Comparison of ENCODE assay signal across 10 mouse cellular contexts in genomic region chr3:101012131-101012571, GRCm38 (mm10). TPM values are rescaled to one million over a fixed set of nuclear protein-coding genes. Genes with fewer than 3 reads are reported as not detected.
A peak's percentile ranks its signal among the peaks of the same experiment; 100 is the strongest.
DNase-seq lines count a peak whose midpoint lies in the region; ATAC-seq and TF ChIP-seq lines count a peak whose summit lies in the region.
"Had no signal": no experiment of that assay in that cellular context is flagged by ENCODE, and none has a peak within 500 bp of the region (broad histone marks: within the 10 kb centered on the region; RNA-seq: fewer than 3 reads in every experiment).

No protein-coding gene starts in this region.

- H3K27ac ChIP-seq in hindbrain, embryonic 16.5 days (ENCODE audit: low read depth, low read length): no peak overlapping the region
- no peak overlapping the region for H3K27ac ChIP-seq in hindbrain, embryonic 12.5 days
- H3K27ac ChIP-seq in embryonic facial prominence, embryonic 10.5 days (replicated peaks): 0 out of 2 replicates have a peak overlapping the region, but pooled peaks have one; percentile 40
- peak overlapping the region; percentile 61 for H3K27ac ChIP-seq in small intestine, adult 2 months (ENCODE audit: insufficient read depth, low read depth, low read length)
- H3K27ac ChIP-seq: liver, embryonic 14.5 days had no signal

- no peaks in the 10 kb centered on the region for H3K27me3 ChIP-seq in hindbrain, embryonic 16.5 days (replicated peaks; ENCODE audit: control insufficient read depth, insufficient read depth, low read length)
- H3K27me3 ChIP-seq in hindbrain, embryonic 12.5 days: no peaks in the 10 kb centered on the region
- no peaks in the 10 kb centered on the region for H3K27me3 ChIP-seq in embryonic facial prominence, embryonic 10.5 days (replicated peaks; ENCODE audit: low read depth, poor library complexity, severe bottlenecking)
- H3K27me3 ChIP-seq in small intestine, adult 2 months (ENCODE audit: control insufficient read depth, insufficient read depth, low read length): no peaks in the 10 kb centered on the region
- H3K27me3 ChIP-seq: Patski had no signal

- H3K36me3 ChIP-seq in hindbrain, embryonic 16.5 days (ENCODE audit: control insufficient read depth, insufficient read depth, low read length): no peaks in the 10 kb centered on the region
- no peaks in the 10 kb centered on the region for H3K36me3 ChIP-seq in hindbrain, embryonic 12.5 days
- no peaks in the 10 kb centered on the region for H3K36me3 ChIP-seq in embryonic facial prominence, embryonic 10.5 days (replicated peaks)
- H3K36me3 ChIP-seq in small intestine, adult 2 months (ENCODE audit: control insufficient read depth, insufficient read depth, low read length): no peaks in the 10 kb centered on the region

- H3K4me2 ChIP-seq in hindbrain, embryonic 16.5 days (ENCODE audit: low read length): no peak overlapping the region
- H3K4me2 ChIP-seq in hindbrain, embryonic 12.5 days (replicated peaks): no peak overlapping the region

- H3K4me1 ChIP-seq in hindbrain, embryonic 16.5 days (ENCODE audit: control insufficient read depth, insufficient read depth, low read depth, low read length): no peaks in the 10 kb centered on the region; the same call in 1 of the 2 replicates
- peaks cover 19% of the 10 kb centered on the region; the same call in 1 of the 2 replicates for H3K4me1 ChIP-seq in hindbrain, embryonic 12.5 days
- peaks cover 17% of the 10 kb centered on the region for H3K4me1 ChIP-seq in embryonic facial prominence, embryonic 10.5 days
- peaks cover 13% of the 10 kb centered on the region for H3K4me1 ChIP-seq in small intestine, adult 2 months (ENCODE audit: control insufficient read depth, insufficient read depth, insufficient read length, low read length)

- peak; percentile 57; the same call in 1 of the 2 replicates for ATAC-seq in hindbrain, embryonic 16.5 days
- ATAC-seq in hindbrain, embryonic 12.5 days (ENCODE audit: low FRiP score): no peak
- ATAC-seq in inflammation-experienced regulatory T-cells, adult 6 months: peak; percentile 47
- ATAC-seq: Patski had no signal

- peak; percentile 70 for DNase-seq in A20 (ENCODE audit: low read depth, low spot score)
- DNase-seq in embryonic facial prominence, embryonic 10.5 days (ENCODE audit: low spot score): no peak
- no peak for DNase-seq in urinary bladder, adult 2 months (ENCODE audit: low spot score)
- DNase-seq in adrenal gland, adult (ENCODE audit: inconsistent age in 2 of 2, low spot score in 1 of 2): no peak

- TF ChIP-seq CTCF in small intestine, adult 2 months (IDR thresholded peaks at IDR 0.05; ENCODE audit: extremely low read depth, insufficient read length, insufficient replicate concordance, low read depth, low read length): no peak

- no peaks in the 10 kb centered on the region for H3K9me3 ChIP-seq in hindbrain, embryonic 16.5 days (ENCODE audit: control insufficient read depth, low read length)
- H3K9me3 ChIP-seq in hindbrain, embryonic 12.5 days (replicated peaks): no peaks in the 10 kb centered on the region
- no peaks in the 10 kb centered on the region for H3K9me3 ChIP-seq in embryonic facial prominence, embryonic 10.5 days

- H3K9ac ChIP-seq in hindbrain, embryonic 16.5 days (ENCODE audit: low read depth, low read length): no peak overlapping the region
- H3K9ac ChIP-seq in hindbrain, embryonic 12.5 days: no peak overlapping the region
- H3K9ac ChIP-seq: liver, embryonic 14.5 days had no signal

- WGBS in hindbrain, embryonic 16.5 days: 56% methylated on average over 10 of the region's 10 CpGs
- WGBS in hindbrain, embryonic 12.5 days: 67% methylated on average over 10 of the region's 10 CpGs
- WGBS in embryonic facial prominence, embryonic 10.5 days: 65% methylated on average over 10 of the region's 10 CpGs
- 68% methylated on average over 10 of the region's 10 CpGs for WGBS in small intestine, adult 2 months

- TF ChIP-seq POLR2A in small intestine, adult 2 months (IDR thresholded peaks at IDR 0.05; ENCODE audit: low read depth, low read length): no peak

- no peak overlapping the region for H3K4me3 ChIP-seq in hindbrain, embryonic 16.5 days (ENCODE audit: low read length)
- no peak overlapping the region for H3K4me3 ChIP-seq in hindbrain, embryonic 12.5 days
- H3K4me3 ChIP-seq in embryonic facial prominence, embryonic 10.5 days: no peak overlapping the region
- no peak overlapping the region; the same call in 1 of the 2 replicates for H3K4me3 ChIP-seq in small intestine, adult 2 months (ENCODE audit: low read depth, low read length)

RNA-seq across cellular contexts. Expression of gene Cd101, which starts 17.2 kb away (rescaled TPM):
- 0.06 and 0.08 TPM in 2 replicates for polyA plus RNA-seq in hindbrain, embryonic 16.5 days (2015; fragmentation: Nextera tagmentation; extraction: Ambion mirVana)
- not detected in 2 replicates for polyA plus RNA-seq in hindbrain, embryonic 12.5 days (2016; fragmentation: Nextera tagmentation; extraction: Ambion mirVana)
- polyA plus RNA-seq in embryonic facial prominence, embryonic 10.5 days (2016; fragmentation: Nextera tagmentation; extraction: Ambion mirVana): 0.09 TPM in 1 of 2 replicates, not detected in the other
- polyA plus RNA-seq in inflammation-experienced regulatory T-cells, adult 6 months (2017; shearing (Covaris generic)): 10 to 100 TPM; 10.9 to 26.5 (median 26.5) TPM
- polyA plus RNA-seq in small intestine, adult 2 months (2012; rRNA removed): 1.2 and 1.8 TPM in 2 replicates
- 0.09 and 0.19 TPM in 2 replicates for polyA plus RNA-seq in urinary bladder, adult 2 months (2012; rRNA removed)
- polyA plus RNA-seq: Patski had no signal

RNA-seq across cellular contexts. Expression of gene Ttf2, which starts 42.7 kb away (rescaled TPM):
- 3.6 and 4.8 TPM in 2 replicates for polyA plus RNA-seq in hindbrain, embryonic 16.5 days (2015; fragmentation: Nextera tagmentation; extraction: Ambion mirVana)
- polyA plus RNA-seq in hindbrain, embryonic 12.5 days (2016; fragmentation: Nextera tagmentation; extraction: Ambion mirVana): 15.8 and 16.5 TPM in 2 replicates
- 28.1 and 31.4 TPM in 2 replicates for polyA plus RNA-seq in embryonic facial prominence, embryonic 10.5 days (2016; fragmentation: Nextera tagmentation; extraction: Ambion mirVana)
- 10 to 100 TPM; 12.2 to 18.2 (median 14.0) TPM for polyA plus RNA-seq in inflammation-experienced regulatory T-cells, adult 6 months (2017; shearing (Covaris generic))
- 0.89 and 1.1 TPM in 2 replicates for polyA plus RNA-seq in small intestine, adult 2 months (2012; rRNA removed)
- polyA plus RNA-seq in urinary bladder, adult 2 months (2012; rRNA removed): 7.2 and 8.2 TPM in 2 replicates

Comparison
In these comparisons a context has a peak if more than half of its experiments do, and no peak if none do; other contexts are left out.
1. H3K27ac ChIP-seq: peak in embryonic facial prominence, embryonic 10.5 days (single experiment) and small intestine, adult 2 months (single experiment); none in hindbrain, embryonic 16.5 days (single experiment) and hindbrain, embryonic 12.5 days (single experiment).